Comparison of ENCODE assay signal across 26 mouse cellular contexts in genomic region chr8:106674318-106674717, GRCm38 (mm10). TPM values are rescaled to one million over a fixed set of nuclear protein-coding genes. Genes with fewer than 3 reads are reported as not detected.
A peak's percentile ranks its signal among the peaks of the same experiment; 100 is the strongest.
DNase-seq lines count a peak whose midpoint lies in the region; ATAC-seq and TF ChIP-seq lines count a peak whose summit lies in the region.
"Had no signal": no experiment of that assay in that cellular context is flagged by ENCODE, and none has a peak within 500 bp of the region (broad histone marks: within the 10 kb centered on the region; RNA-seq: fewer than 3 reads in every experiment).

No protein-coding gene starts in this region.

- DNase-seq in forebrain, embryonic 11.5 days (ENCODE audit: low spot score), result peak; percentile 22
- DNase-seq in forebrain, postnatal 0 days, result no peak
- DNase-seq in ES-CJ7 (ENCODE audit: low read depth, low spot score), result peak; percentile 57
- peak; percentile 58 for DNase-seq in R1 (ENCODE audit: low read depth, low spot score)
- DNase-seq in adrenal gland, adult (ENCODE audit: inconsistent age in 2 of 2, low spot score in 1 of 2), result no peak
- DNase-seq in limb, embryonic 10.5 days (ENCODE audit: low spot score), result no peak
- no peak for DNase-seq in lung, postnatal 14 days
- DNase-seq: adrenal gland, adult 2 months; adrenal gland, postnatal 10 days; adrenal gland, postnatal 25 days; cerebellum, adult 11 months; cerebellum, adult 18-20 months; cerebellum, adult 8-10 months; cerebellum, adult 9-11 months; cerebellum, postnatal 14 days; cerebellum, postnatal 36 days had no signal

- ATAC-seq in forebrain, embryonic 11.5 days (replicated peaks; ENCODE audit: low FRiP score), result no peak
- no peak for ATAC-seq in forebrain, postnatal 0 days
- ATAC-seq: forebrain, embryonic 13.5 days; forebrain, embryonic 15.5 days; Patski had no signal

- H3K27ac ChIP-seq in forebrain, embryonic 11.5 days (ENCODE audit: low read depth, low read length), result no peak overlapping the region
- no peak overlapping the region for H3K27ac ChIP-seq in forebrain, postnatal 0 days (ENCODE audit: low read depth, low read length)
- no peak overlapping the region for H3K27ac ChIP-seq in limb, embryonic 10.5 days
- H3K27ac ChIP-seq: embryonic facial prominence, embryonic 13.5 days; embryonic facial prominence, embryonic 15.5 days; forebrain, embryonic 10.5 days; forebrain, embryonic 13.5 days; forebrain, embryonic 15.5 days had no signal

- 99% methylated on average over 15 of the region's 15 CpGs for WGBS in forebrain, embryonic 11.5 days
- WGBS in forebrain, postnatal 0 days, result 98% methylated on average over 15 of the region's 15 CpGs
- 97% methylated on average over 15 of the region's 15 CpGs for WGBS in limb, embryonic 10.5 days

- H3K27me3 ChIP-seq in forebrain, embryonic 11.5 days (ENCODE audit: control insufficient read depth, insufficient read depth, low read length), result no peaks in the 10 kb centered on the region
- H3K27me3 ChIP-seq in forebrain, postnatal 0 days (ENCODE audit: insufficient read depth, low read length), result no peaks in the 10 kb centered on the region
- H3K27me3 ChIP-seq in E14TG2a.4 (ENCODE audit: insufficient read depth, low read length), result no peaks in the 10 kb centered on the region
- H3K27me3 ChIP-seq in limb, embryonic 10.5 days (ENCODE audit: low read depth, poor library complexity, severe bottlenecking), result no peaks in the 10 kb centered on the region
- H3K27me3 ChIP-seq: CH12.LX; embryonic facial prominence, embryonic 13.5 days; embryonic facial prominence, embryonic 15.5 days; forebrain, embryonic 13.5 days; forebrain, embryonic 15.5 days had no signal

- H3K4me1 ChIP-seq in forebrain, embryonic 11.5 days (replicated peaks; ENCODE audit: control insufficient read depth, insufficient read depth, low read length), result no peaks in the 10 kb centered on the region
- H3K4me1 ChIP-seq in forebrain, postnatal 0 days (ENCODE audit: insufficient read depth), result no peaks in the 10 kb centered on the region
- H3K4me1 ChIP-seq in E14TG2a.4 (replicated peaks; ENCODE audit: low read depth, low read length), result peaks cover 11% of the 10 kb centered on the region
- no peaks in the 10 kb centered on the region for H3K4me1 ChIP-seq in limb, embryonic 10.5 days
- H3K4me1 ChIP-seq: embryonic facial prominence, embryonic 13.5 days; embryonic facial prominence, embryonic 15.5 days; forebrain, embryonic 13.5 days; forebrain, embryonic 15.5 days had no signal

- no peak overlapping the region for H3K4me3 ChIP-seq in forebrain, embryonic 11.5 days (ENCODE audit: low read depth, low read length)
- H3K4me3 ChIP-seq in forebrain, postnatal 0 days (ENCODE audit: low read depth, low read length), result no peak overlapping the region
- peak overlapping the region; percentile 54 for H3K4me3 ChIP-seq in E14TG2a.4 (replicated peaks; ENCODE audit: low read length)
- no peak overlapping the region for H3K4me3 ChIP-seq in limb, embryonic 10.5 days
- H3K4me3 ChIP-seq: embryonic facial prominence, embryonic 13.5 days; embryonic facial prominence, embryonic 15.5 days; erythroblast, embryonic 14.5 days; forebrain, embryonic 10.5 days; forebrain, embryonic 13.5 days; forebrain, embryonic 15.5 days had no signal

- H3K9ac ChIP-seq in forebrain, embryonic 11.5 days (ENCODE audit: low read length), result no peak overlapping the region
- no peak overlapping the region for H3K9ac ChIP-seq in forebrain, postnatal 0 days
- H3K9ac ChIP-seq: embryonic facial prominence, embryonic 13.5 days; embryonic facial prominence, embryonic 15.5 days; forebrain, embryonic 13.5 days; forebrain, embryonic 15.5 days had no signal

- no peaks in the 10 kb centered on the region for H3K36me3 ChIP-seq in forebrain, embryonic 11.5 days (ENCODE audit: control insufficient read depth, insufficient read depth, low read length)
- no peaks in the 10 kb centered on the region for H3K36me3 ChIP-seq in forebrain, postnatal 0 days (ENCODE audit: insufficient read depth)
- peaks cover 20% of the 10 kb centered on the region for H3K36me3 ChIP-seq in E14TG2a.4 (ENCODE audit: insufficient read depth, low read length)
- no peaks in the 10 kb centered on the region for H3K36me3 ChIP-seq in limb, embryonic 10.5 days
- H3K36me3 ChIP-seq: embryonic facial prominence, embryonic 13.5 days; embryonic facial prominence, embryonic 15.5 days; forebrain, embryonic 10.5 days; forebrain, embryonic 15.5 days; G1E had no signal

- TF ChIP-seq CTCF in forebrain, postnatal 0 days (IDR thresholded peaks at IDR 0.05; ENCODE audit: low read depth), result no peak
- no peak for TF ChIP-seq CTCF in E14TG2a.4 (conservative IDR thresholded peaks at IDR 0.05; ENCODE audit: low read length)

- no peak overlapping the region for H3K4me2 ChIP-seq in forebrain, embryonic 11.5 days (ENCODE audit: low read depth, low read length, severe bottlenecking)
- no peak overlapping the region for H3K4me2 ChIP-seq in forebrain, postnatal 0 days (ENCODE audit: low read depth)
- H3K4me2 ChIP-seq: embryonic facial prominence, embryonic 13.5 days; embryonic facial prominence, embryonic 15.5 days; forebrain, embryonic 13.5 days; forebrain, embryonic 15.5 days had no signal

- no peaks in the 10 kb centered on the region for H3K9me3 ChIP-seq in forebrain, embryonic 11.5 days (ENCODE audit: control insufficient read depth, low read length)
- no peaks in the 10 kb centered on the region for H3K9me3 ChIP-seq in forebrain, postnatal 0 days (ENCODE audit: low read length)
- no peaks in the 10 kb centered on the region for H3K9me3 ChIP-seq in E14TG2a.4 (ENCODE audit: low read length)
- no peaks in the 10 kb centered on the region for H3K9me3 ChIP-seq in limb, embryonic 10.5 days (replicated peaks)
- H3K9me3 ChIP-seq: embryonic facial prominence, embryonic 13.5 days; embryonic facial prominence, embryonic 15.5 days; forebrain, embryonic 10.5 days; forebrain, embryonic 13.5 days; forebrain, embryonic 15.5 days; G1E had no signal

RNA-seq across cellular contexts. Expression of gene Tango6, which starts 8.6 kb away (rescaled TPM):
- 10.6 and 12.4 TPM in 2 replicates for polyA plus RNA-seq in forebrain, embryonic 11.5 days (2014; fragmentation: Nextera tagmentation; extraction: Ambion mirVana)
- 5.3 and 7.5 TPM in 2 replicates for total RNA-seq in forebrain, postnatal 0 days (2014; rRNA removed)
- 2.3 and 3.8 TPM in 2 replicates for polyA plus RNA-seq in forebrain, postnatal 0 days (2015; fragmentation: Nextera tagmentation; extraction: Ambion mirVana)
- 15.5 and 16.1 TPM in 2 replicates for polyA plus RNA-seq in limb, embryonic 10.5 days (2016; fragmentation: Nextera tagmentation; extraction: Ambion mirVana)

Comparison
In these comparisons a context has a peak if more than half of its experiments do, and no peak if none do; other contexts are left out.
1. DNase-seq: peak in forebrain, embryonic 11.5 days (single experiment), ES-CJ7 (single experiment) and R1 (single experiment); none in forebrain, postnatal 0 days (single experiment), adrenal gland, adult (0 of 2), limb, embryonic 10.5 days (single experiment) and lung, postnatal 14 days (single experiment).